Mouse (Mus musculus): ENCODE measurements around the gene 1700010I14Rik.

DNA sequence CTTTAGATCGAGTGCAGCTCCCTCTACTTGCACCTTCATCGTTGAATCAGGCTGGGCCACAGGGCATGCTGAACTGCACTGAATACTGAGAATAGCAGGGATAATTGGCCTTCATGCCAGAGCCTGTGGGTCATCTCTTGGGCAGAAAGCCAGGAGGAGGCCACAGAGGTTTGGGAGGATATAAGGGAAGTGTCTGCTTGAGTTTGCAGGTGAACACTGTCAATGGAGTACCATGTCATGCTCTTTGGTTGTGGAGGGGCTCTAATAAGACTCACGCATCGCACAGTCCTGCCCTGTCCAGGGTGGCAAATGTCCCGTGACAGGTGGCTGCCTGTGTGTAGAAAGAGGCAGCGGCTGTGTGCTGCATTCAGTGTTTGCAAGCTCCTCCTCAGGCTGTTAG lies 30.0 kb upstream of the 1700010I14Rik start:
- TF ChIP-seq POLR2A (IDR thresholded peaks at IDR 0.05; ENCODE audit: control insufficient read depth, low read depth, low read length): no peak
- TF ChIP-seq CTCF (IDR thresholded peaks at IDR 0.05; ENCODE audit: control insufficient read depth, insufficient read depth, insufficient replicate concordance, low read depth, low read length): no peak
